Mouse (Mus musculus): ENCODE data around the gene Slc25a28. TPM values are rescaled to one million over a fixed set of nuclear protein-coding genes. Genes with fewer than 3 reads are reported as not detected.

The Slc25a28 gene
- polyA plus RNA-seq, 1 experiment = 88.7 TPM

- H3K27ac ChIP-seq (ENCODE audit: control insufficient read depth, insufficient read depth, low read length) = no peak overlapping the region
- no peak overlapping the region for H3K4me3 ChIP-seq (ENCODE audit: control insufficient read depth, insufficient read depth, low read length)
- H3K36me3 ChIP-seq (ENCODE audit: control insufficient read depth, insufficient read depth, low read length) = no peaks in the 10 kb centered on the region
- H3K4me1 ChIP-seq (replicated peaks; ENCODE audit: control insufficient read depth, insufficient read depth, low read length) = peaks cover 8% of the 10 kb centered on the region; the same call in 1 of the 2 replicates
- 29% methylated on average over 12 of the region's 12 CpGs for WGBS
- DNase-seq = no peak
- H3K27me3 ChIP-seq (ENCODE audit: control insufficient read depth, insufficient read depth, low read length) = peaks cover 53% of the 10 kb centered on the region; the same call in 1 of the 2 replicates
- TF ChIP-seq CTCF (IDR thresholded peaks at IDR 0.05; ENCODE audit: borderline replicate concordance, control insufficient read depth, extremely low read depth, insufficient read depth, low read length, poor library complexity) (no peak), POLR2A (IDR thresholded peaks at IDR 0.05; ENCODE audit: control insufficient read depth, extremely low read depth, insufficient read depth, low read length, poor library complexity) (no peak)
Measured at GRCm38 (mm10) chr19:43616889-43617288, 57.8 kb downstream of the Slc25a28 start.

DNA sequence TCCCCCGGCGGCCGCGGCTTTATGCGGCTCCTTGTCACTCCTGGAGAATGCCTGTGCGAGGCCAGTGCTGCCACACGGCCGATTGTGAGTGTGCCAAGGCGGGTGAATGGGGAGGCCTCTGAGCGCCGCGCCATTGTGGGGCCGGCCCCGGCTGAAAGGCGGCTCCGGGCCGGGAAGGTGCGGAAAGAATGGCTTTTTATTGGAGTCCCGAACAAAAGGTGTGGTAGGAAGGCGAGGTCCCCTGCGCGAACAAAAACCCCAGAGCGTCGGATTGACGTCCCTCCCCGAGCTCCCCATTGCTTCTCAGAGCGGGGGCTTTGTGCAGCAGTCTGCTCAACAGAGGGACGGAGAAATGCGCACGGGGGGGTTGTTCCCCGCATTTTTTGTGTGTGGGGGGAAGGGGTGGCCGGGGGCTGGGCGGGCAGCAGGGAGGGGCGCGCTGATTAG is 58.2 kb downstream of the Slc25a28 start:
- 4% methylated on average over 35 of the region's 35 CpGs for WGBS
- no peak overlapping the region for H3K27ac ChIP-seq (ENCODE audit: control insufficient read depth, insufficient read depth, low read length)
- H3K36me3 ChIP-seq (ENCODE audit: control insufficient read depth, insufficient read depth, low read length) = no peaks in the 10 kb centered on the region
- no peak for TF ChIP-seq POLR2A (IDR thresholded peaks at IDR 0.05; ENCODE audit: control insufficient read depth, extremely low read depth, insufficient read depth, low read length, poor library complexity)
- TF ChIP-seq CTCF (IDR thresholded peaks at IDR 0.05; ENCODE audit: borderline replicate concordance, control insufficient read depth, extremely low read depth, insufficient read depth, low read length, poor library complexity) = no peak
- peaks cover 56% of the 10 kb centered on the region; the same call in 1 of the 2 replicates for H3K27me3 ChIP-seq (ENCODE audit: control insufficient read depth, insufficient read depth, low read length)
- H3K4me1 ChIP-seq (replicated peaks; ENCODE audit: control insufficient read depth, insufficient read depth, low read length) = peaks cover 8% of the 10 kb centered on the region; the same call in 1 of the 2 replicates
- DNase-seq = no peak
- no peak overlapping the region for H3K4me3 ChIP-seq (ENCODE audit: control insufficient read depth, insufficient read depth, low read length)

GRCm38 (mm10) chr19:43615571-43616414 is 58.9 kb downstream of the Slc25a28 start:
- H3K4me1 ChIP-seq (replicated peaks; ENCODE audit: control insufficient read depth, insufficient read depth, low read length) = peaks cover 8% of the 10 kb centered on the region; the same call in 1 of the 2 replicates
- H3K36me3 ChIP-seq (ENCODE audit: control insufficient read depth, insufficient read depth, low read length) = no peaks in the 10 kb centered on the region
- no peak overlapping the region for H3K27ac ChIP-seq (ENCODE audit: control insufficient read depth, insufficient read depth, low read length)
- DNase-seq = no peak
- peaks cover 61% of the 10 kb centered on the region; the same call in 1 of the 2 replicates for H3K27me3 ChIP-seq (ENCODE audit: control insufficient read depth, insufficient read depth, low read length)
- TF ChIP-seq POLR2A (IDR thresholded peaks at IDR 0.05; ENCODE audit: control insufficient read depth, extremely low read depth, insufficient read depth, low read length, poor library complexity) (no peak), CTCF (IDR thresholded peaks at IDR 0.05; ENCODE audit: borderline replicate concordance, control insufficient read depth, extremely low read depth, insufficient read depth, low read length, poor library complexity) (no peak)
- H3K4me3 ChIP-seq (ENCODE audit: control insufficient read depth, insufficient read depth, low read length) = no peak overlapping the region
- 8% methylated on average over 34 of the region's 34 CpGs for WGBS

GRCm38 (mm10) chr19:43615074-43615445 is 59.6 kb downstream of the Slc25a28 start:
- 6% methylated on average over 20 of the region's 20 CpGs for WGBS
- no peak for DNase-seq
- no peaks in the 10 kb centered on the region for H3K36me3 ChIP-seq (ENCODE audit: control insufficient read depth, insufficient read depth, low read length)
- TF ChIP-seq CTCF (IDR thresholded peaks at IDR 0.05; ENCODE audit: borderline replicate concordance, control insufficient read depth, extremely low read depth, insufficient read depth, low read length, poor library complexity) (no peak), POLR2A (IDR thresholded peaks at IDR 0.05; ENCODE audit: control insufficient read depth, extremely low read depth, insufficient read depth, low read length, poor library complexity) (no peak)
- H3K4me1 ChIP-seq (replicated peaks; ENCODE audit: control insufficient read depth, insufficient read depth, low read length) = peaks cover 12% of the 10 kb centered on the region; the same call in 1 of the 2 replicates
- H3K4me3 ChIP-seq (ENCODE audit: control insufficient read depth, insufficient read depth, low read length) = no peak overlapping the region
- peaks cover 65% of the 10 kb centered on the region; the same call in 1 of the 2 replicates for H3K27me3 ChIP-seq (ENCODE audit: control insufficient read depth, insufficient read depth, low read length)
- no peak overlapping the region for H3K27ac ChIP-seq (ENCODE audit: control insufficient read depth, insufficient read depth, low read length)

DNA sequence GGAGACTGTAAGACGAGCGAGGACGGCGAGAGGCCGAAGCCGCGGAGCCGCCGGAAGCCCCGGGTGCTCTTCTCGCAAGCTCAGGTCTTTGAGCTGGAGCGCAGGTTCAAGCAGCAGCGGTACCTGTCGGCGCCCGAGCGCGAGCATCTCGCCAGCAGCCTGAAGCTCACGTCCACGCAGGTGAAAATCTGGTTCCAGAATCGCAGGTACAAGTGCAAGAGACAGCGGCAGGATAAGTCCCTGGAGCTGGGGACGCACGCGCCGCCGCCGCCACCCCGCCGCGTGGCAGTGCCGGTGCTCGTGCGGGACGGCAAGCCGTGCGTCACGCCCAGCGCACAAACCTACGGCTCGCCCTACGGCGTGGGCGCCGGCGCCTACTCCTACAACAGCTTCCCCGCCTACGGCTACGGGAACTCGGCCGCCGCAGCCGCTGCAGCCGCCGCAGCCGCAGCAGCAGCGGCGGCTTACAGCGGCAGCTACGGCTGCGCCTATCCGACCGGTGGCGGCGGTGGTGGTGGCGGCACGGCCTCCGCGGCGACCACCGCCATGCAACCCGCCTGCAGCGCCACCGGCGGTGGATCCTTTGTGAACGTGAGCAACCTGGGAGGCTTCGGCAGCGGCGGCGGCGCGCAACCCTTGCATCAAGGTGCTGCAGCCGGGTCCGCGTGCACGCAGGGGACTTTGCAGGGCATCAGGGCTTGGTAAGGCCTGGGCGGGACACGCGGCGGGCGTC is 60.2 kb downstream of the Slc25a28 start:
- 1% methylated on average over 92 of the region's 92 CpGs for WGBS
- no peaks in the 10 kb centered on the region for H3K36me3 ChIP-seq (ENCODE audit: control insufficient read depth, insufficient read depth, low read length)
- H3K27me3 ChIP-seq (ENCODE audit: control insufficient read depth, insufficient read depth, low read length) = peaks cover 69% of the 10 kb centered on the region; the same call in 1 of the 2 replicates
- peak; percentile 15 for DNase-seq
- H3K27ac ChIP-seq (ENCODE audit: control insufficient read depth, insufficient read depth, low read length) = no peak overlapping the region
- H3K4me1 ChIP-seq (replicated peaks; ENCODE audit: control insufficient read depth, insufficient read depth, low read length) = peaks cover 12% of the 10 kb centered on the region; the same call in 1 of the 2 replicates
- no peak for TF ChIP-seq POLR2A (IDR thresholded peaks at IDR 0.05; ENCODE audit: control insufficient read depth, extremely low read depth, insufficient read depth, low read length, poor library complexity)
- no peak for TF ChIP-seq CTCF (IDR thresholded peaks at IDR 0.05; ENCODE audit: borderline replicate concordance, control insufficient read depth, extremely low read depth, insufficient read depth, low read length, poor library complexity)
- H3K4me3 ChIP-seq (ENCODE audit: control insufficient read depth, insufficient read depth, low read length) = 0 out of 2 replicates have a peak overlapping the region, but pooled peaks have one; percentile 9

Other genes starting within 250 kb of the Slc25a28 start
- gene Cnnm1, start 234.4 kb downstream of the Slc25a28 start, polyA plus RNA-seq (2012; rRNA removed) = 2.4 and 2.9 TPM in 2 replicates
- gene Got1, start 150.3 kb downstream of the Slc25a28 start, polyA plus RNA-seq (2012; rRNA removed) = 27.8 and 41.4 TPM in 2 replicates
- gene Nkx2-3, start 62.6 kb downstream of the Slc25a28 start, polyA plus RNA-seq (2012; rRNA removed) = not detected in 2 replicates
- gene Entpd7, start 14.8 kb upstream of the Slc25a28 start, polyA plus RNA-seq (2012; rRNA removed) = 8.8 and 10.1 TPM in 2 replicates
- 5.4 and 5.5 TPM in 2 replicates for gene Cutc, start 78.1 kb upstream of the Slc25a28 start, polyA plus RNA-seq (2012; rRNA removed)
- 17.3 and 17.4 TPM in 2 replicates for gene Cox15, start 78.1 kb upstream of the Slc25a28 start, polyA plus RNA-seq (2012; rRNA removed)
- gene Abcc2, start 107.3 kb upstream of the Slc25a28 start, polyA plus RNA-seq (2012; rRNA removed) = 0.46 and 1.1 TPM in 2 replicates

All from thymus, adult 2 months (tissue).